Mouse (Mus musculus): ENCODE measurements around the gene Gna11.
A peak's percentile ranks its signal among the peaks of the same experiment; 100 is the strongest.

The Gna11 gene

GRCm38 (mm10) chr10:81565257-81566228, 20.6 kb upstream of the Gna11 start:
- no peak for DNase-seq (ENCODE audit: low spot score in 2 of 2)

DNA sequence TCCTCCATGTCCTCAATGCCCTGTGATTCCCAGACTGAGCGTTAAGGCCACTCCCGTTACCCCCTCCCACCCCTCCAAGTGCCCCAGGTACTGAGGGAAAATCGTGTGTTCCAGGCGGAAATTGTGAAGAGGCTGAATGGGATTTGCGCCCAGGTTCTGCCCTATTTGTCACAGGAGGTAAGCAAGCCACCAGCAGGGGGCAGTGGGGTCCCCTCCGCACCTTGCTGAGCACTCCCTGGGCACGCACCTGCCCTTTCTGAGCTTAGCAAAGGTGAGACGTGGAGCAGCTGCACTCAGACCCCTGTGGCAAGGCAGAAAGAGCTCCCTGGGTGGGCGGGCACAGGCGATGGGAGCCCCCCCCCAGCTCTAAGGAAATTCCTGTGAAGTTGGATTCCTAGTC, 19.7 kb upstream of the Gna11 start:
- DNase-seq (ENCODE audit: low spot score in 2 of 2), result no peak

DNA sequence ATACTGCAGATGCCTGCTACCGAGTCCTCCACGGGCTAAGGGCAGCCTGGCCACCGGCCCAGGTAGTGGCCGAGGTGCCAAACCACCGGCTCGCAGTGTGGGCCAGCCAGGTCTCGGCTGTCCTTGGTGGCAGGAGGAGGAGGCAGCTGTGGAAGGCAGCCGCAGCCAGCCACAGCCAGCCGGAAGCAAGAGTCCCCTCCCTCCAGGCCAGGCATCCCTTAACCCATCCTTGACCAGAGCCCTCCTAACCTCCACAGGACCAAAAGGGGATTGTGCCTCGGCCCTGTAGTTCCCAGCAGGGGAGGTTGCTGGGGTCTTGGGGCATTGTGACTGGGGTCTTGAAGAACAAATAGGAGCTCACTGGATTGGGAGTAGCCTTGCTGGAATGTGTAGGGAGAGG, 19.2 kb upstream of the Gna11 start:
- DNase-seq (ENCODE audit: low spot score in 2 of 2), result peak in 1 of 2 experiments; percentile 60

DNA sequence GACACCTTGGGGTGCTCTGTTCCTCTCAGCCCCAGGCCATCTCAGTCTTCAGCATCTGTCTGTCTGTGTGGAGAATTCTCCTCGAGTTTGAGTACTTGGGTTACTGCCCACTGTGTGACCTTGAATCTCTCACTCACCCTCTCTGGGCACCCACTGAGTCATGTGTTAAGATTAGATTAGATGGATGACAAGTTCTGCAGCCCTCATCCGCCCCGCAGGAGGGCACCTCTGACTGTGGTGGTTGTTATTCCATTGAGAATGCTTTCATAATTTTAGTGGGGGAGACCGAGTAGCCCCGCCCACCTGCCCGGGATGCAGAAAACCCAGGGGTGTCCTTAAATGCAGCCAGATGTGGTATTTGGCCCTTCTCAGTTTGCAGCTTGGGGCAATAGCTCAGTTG, 18.5 kb upstream of the Gna11 start:
- DNase-seq (ENCODE audit: low spot score in 2 of 2), result no peak

DNA sequence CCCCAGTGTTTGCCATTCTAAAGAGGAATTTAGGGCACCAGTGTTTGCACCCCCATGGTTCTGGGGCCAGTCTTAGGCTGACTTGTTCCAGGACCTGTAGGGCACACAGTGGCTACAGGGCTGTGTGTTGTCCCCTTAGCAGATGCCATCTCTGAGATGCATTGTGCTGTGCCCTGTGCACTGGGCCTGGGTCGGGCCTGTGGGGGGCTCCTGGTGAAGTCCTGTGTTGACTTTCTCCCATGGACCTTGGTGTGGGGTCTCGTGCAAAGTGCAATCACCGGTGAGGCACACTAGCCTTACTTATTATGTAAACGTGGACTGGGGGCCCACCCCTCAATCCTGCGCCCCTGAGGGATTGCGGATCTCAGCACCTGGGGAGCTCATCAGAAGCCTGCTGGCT, 17.4 kb upstream of the Gna11 start:
- no peak for DNase-seq (ENCODE audit: low spot score in 2 of 2)

DNA sequence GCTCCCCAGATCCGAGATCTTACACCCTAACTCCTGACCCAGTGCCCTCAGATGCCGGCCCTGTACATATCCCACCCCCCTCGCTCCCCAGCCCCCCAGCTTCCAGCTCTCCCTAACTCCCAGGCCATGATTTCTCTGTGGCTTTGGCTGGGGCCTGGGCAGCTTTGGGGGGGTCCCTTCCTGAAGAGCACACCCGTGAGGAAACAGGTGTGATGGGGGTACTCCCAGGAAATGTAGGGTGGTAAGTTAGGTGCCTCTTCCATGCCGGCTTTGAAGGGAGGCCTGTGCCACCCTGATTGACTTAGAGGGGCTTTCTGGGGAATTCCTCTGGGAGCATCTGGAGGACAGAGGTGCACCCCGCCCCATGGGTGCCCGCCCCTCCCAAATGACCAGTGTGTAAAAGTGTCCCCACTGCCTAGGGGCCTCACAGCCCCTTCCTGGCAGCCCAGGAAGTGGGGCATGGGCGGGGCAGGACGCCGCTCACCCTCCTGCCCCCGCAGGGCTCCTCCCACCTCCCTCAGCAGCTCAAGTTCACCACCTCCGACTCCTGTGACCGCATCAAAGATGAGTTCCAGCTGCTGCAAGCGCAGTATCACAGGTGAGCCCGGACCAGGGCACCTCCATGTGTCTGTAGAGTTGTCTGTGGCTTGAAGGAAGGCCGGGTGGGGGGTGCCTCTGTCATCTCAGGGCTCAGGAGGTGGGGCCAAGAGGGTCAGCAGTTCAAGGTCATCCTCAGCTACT, 15.9 kb upstream of the Gna11 start:
- DNase-seq (ENCODE audit: low spot score in 2 of 2), result no peak

DNA sequence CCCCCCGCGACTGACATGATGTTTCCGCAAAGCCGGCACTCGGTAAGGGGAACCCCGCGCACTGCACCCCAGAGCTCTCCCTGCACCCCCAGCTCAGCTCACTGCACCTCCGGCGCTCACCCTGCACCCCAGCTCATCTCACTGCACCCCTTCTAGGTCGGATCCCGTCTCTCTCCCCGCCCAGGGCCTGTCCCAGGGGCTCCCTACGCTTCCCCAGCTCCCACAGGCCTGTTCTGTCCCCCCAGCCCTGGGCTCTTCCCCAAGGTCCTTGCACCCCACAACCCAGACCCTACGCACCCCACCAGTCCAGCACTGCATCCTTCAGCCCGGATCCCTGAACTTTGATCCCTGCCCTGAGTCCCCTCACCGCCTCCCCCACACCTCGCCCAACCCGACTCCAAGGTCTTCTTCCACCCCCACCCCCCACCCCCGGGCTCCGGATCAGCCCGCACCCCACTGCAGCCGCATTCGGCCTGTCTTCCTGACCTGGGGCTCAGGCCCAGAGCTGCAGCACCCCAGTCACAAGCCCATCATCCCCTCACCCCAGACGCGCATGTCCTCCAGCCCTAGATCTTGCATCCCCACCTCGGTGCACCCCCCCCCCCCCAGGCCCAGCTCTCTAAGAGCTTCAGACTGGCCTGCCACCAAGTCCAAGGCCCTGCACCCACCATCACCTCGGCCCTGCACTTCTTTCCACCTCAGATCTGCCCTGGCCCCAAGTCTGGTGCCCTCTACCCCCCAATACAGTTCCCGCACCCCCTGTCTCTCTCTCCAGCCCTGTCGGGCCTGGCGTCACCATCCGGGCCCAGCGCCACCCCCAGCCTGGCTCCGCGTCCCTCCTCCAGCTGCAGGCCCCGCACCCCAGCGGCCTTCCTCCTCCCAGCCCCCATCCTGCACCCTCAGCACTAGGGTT, 14.9 kb upstream of the Gna11 start:
- peak in 1 of 2 experiments; percentile 66 for DNase-seq (ENCODE audit: low spot score in 2 of 2)

- DNase-seq (ENCODE audit: low spot score in 2 of 2), result peak; percentile 78 to 82
Measured at GRCm38 (mm10) chr10:81559163-81559626, 14.2 kb upstream of the Gna11 start, which contains the start of gene Aes. Gene Aes, plus strand, starts transcription at chr10:81559488.

DNA sequence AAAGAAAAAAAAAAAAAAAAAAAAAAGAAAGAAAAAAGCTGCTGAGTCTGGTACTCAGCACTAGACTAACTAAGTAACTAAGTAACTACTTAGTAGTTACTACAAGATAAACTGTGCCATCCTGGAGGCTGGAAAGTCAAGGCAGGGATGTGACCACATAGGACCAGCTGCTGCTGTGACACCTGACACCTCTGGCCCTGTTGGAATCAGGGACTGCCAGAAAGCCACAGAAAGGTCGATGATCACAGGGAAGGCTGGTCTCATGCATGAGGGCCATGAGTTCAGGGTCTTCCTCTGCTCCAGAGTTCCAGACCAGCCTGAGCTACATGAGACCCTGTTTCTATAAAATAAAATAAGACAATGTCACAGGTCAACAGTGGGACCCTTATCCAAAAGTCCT, 12.5 kb upstream of the Gna11 start:
- no peak for DNase-seq (ENCODE audit: low spot score in 2 of 2)

DNA sequence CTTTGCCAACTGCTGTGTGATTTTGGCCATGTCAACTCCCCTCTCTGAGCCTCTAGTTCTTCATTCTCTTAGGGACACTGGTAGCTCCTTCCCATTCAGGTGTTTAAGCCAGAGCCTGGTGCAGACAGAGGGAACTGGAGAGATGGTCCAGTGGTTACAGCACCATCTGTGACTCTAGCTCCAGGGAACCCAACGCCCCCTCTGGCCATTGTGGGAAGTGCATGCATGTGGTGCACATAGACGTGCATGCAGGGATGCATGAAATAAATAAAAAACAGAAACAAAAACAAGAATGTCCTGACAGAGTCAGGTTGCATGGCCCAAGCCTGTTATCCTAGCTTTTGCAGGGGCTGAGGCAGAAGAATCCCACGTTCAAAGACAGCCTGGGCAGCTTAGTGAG, 11.3 kb upstream of the Gna11 start:
- no peak for DNase-seq (ENCODE audit: low spot score in 2 of 2)

- no peak for DNase-seq (ENCODE audit: low spot score in 2 of 2)
Measured at GRCm38 (mm10) chr10:81553807-81554755, 9.1 kb upstream of the Gna11 start.

DNA sequence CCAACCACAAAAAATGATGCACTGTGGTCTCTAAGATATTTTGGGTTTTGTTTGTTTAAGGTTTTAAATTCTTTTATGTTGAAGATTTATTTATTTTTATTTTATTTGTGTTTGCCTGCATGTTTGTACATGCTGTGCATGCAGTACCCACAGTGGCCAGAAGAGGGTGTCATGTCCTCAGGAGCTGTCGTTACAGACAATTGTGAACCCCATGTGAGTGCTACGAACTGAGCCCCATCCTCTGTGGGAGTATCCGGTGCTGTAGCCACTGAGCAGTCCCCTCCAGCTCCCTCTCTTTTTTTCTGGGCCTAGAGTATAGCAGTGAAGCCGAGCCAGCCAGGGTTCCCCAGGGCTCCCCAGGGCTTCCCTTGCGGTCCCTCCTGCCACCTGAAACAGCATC, 8.2 kb upstream of the Gna11 start:
- DNase-seq (ENCODE audit: low spot score in 2 of 2), result no peak

GRCm38 (mm10) chr10:81551597-81552102, 6.7 kb upstream of the Gna11 start:
- DNase-seq (ENCODE audit: low spot score in 2 of 2), result peak; percentile 82 to 86

DNA sequence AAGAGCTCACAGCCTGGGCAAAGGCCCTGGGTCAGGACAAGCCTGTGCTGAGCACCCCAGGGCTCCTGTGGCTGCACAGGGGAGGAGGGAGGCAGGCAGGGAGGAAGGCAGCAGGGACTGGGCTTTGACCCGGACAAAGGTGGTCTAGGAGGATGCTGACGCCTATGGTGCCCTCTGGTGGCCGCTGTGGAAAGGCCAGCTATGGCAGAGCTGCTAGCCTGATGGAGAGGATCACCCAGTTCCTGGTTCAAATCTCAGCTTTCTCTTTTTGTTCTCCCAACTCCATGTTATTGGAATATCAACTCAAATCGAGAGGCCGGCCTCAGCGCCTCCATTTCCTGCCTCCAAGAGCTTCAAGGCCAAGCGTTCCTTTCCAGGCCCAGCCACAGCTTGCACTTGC, 5.3 kb upstream of the Gna11 start:
- DNase-seq (ENCODE audit: low spot score in 2 of 2), result no peak

GRCm38 (mm10) chr10:81548944-81549343, 4.0 kb upstream of the Gna11 start:
- DNase-seq (ENCODE audit: low spot score in 2 of 2), result no peak

DNA sequence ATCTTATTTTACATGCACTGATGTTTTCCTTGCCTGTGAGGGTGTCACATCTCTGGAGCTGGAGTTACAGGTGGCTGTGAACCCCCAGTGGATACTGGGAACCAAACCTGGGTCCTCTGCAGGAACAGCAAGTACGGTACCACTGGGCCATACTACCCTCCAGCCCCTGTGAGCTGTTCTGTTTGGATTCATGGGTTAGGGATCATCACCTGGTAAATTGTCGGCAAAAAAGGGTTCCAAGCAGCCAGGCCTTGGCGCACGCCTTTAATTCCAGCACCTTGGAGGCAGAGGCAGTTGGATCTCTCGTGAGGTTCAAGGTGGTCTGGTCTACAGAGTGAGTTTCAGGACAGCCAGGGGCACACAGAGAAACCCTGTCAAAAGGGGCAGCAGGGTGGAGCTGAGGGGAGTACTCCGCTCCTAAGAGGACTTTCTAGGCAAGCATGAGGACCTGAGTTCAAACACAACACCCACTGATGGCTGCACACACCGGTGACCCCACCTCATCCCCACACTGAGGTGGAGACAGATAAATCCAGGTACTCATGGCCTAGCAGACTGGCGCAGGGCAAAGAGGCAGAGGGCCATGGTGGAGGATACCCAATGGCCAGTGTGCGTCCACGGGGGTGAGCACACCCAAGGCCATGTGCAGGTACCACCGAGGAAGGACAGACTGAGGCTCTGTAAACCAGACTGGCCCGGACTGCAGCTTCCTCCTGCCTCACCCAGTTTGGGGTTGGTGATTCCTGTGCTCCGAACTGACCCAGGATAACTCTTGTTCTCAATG, 2.0 kb upstream of the Gna11 start:
- no peak for DNase-seq (ENCODE audit: low spot score in 2 of 2)

DNA sequence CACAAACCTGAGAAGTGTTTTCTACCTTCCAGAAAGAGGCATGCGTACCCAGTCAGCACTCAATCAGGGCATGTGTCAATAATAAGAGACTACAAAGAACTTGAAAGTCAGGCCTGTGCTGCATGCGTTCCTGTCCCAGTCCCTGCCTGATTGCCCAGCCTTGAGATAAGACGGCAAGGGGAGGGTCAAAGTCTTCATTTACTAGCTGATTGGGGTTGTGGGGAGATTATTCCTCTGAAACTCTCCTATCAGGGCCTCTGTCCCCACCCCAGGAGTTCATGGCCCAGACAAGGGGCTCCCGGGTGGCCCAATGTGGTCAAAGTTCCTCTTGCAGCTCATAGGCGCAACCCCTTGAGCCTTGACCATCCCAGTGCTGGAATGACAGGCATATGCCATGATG, 1.3 kb upstream of the Gna11 start:
- no peak for DNase-seq (ENCODE audit: low spot score in 2 of 2)

- no peak for DNase-seq (ENCODE audit: low spot score in 2 of 2)
Measured at GRCm38 (mm10) chr10:81544296-81545160, 462 bp downstream of the Gna11 start.

Measured in urinary bladder, postnatal 4 days (tissue).